Mouse (Mus musculus) megakaryocyte, embryonic 14.5 days (primary cell): ENCODE measurements around the gene B3gat3.
"Not testable (repeated sequence)": the region's sequence is repeated elsewhere in the genome, so short reads cannot be mapped to it uniquely, and the experiment has no call there.

Source experiments
- FLI1 ChIP-seq: IDR thresholded peaks from 2 replicates; pipeline ENCODE4 v1.6.1; 2012; ENCODE audit warnings: low read length, inconsistent platforms, mixed read lengths
- GATA1 ChIP-seq: IDR thresholded peaks from 3 replicates; pipeline ENCODE4 v1.6.1; 2012; ENCODE audit warnings: mixed read lengths, low read length, inconsistent platforms, borderline replicate concordance

DNA sequence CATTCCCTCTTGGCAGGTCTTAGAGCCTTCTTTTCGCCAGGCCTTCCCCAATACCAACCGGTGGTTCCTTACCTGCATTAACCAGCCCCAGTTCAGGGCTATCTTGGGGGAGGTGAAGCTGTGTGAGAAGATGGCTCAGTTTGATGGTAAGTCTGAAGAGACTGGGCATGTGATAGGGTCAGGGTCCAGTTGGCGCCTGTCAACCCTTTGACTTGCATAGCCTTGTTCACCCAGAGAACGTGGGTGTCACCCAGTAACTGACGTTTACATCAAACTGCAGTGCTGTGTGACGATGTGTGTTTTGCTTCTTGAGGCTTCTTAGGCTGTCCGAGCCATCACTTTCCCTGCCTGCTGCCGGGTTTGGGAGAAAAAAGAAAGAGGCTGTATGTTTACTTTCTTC is 52.3 kb downstream of the B3gat3 start:
- not testable (repeated sequence) for TF ChIP-seq GATA1, FLI1
